Mouse (Mus musculus) urinary bladder, postnatal 36 days (tissue): ENCODE results near the gene Esyt2.

Experiments
- DNase-seq, 2 experiments: peaks; one replicate each; pipeline ENCODE4 v3.0.0; 2022; ENCODE audit warnings: low spot score in 2 of 2, mixed read lengths in 1 of 2

Esyt2 gene

DNA sequence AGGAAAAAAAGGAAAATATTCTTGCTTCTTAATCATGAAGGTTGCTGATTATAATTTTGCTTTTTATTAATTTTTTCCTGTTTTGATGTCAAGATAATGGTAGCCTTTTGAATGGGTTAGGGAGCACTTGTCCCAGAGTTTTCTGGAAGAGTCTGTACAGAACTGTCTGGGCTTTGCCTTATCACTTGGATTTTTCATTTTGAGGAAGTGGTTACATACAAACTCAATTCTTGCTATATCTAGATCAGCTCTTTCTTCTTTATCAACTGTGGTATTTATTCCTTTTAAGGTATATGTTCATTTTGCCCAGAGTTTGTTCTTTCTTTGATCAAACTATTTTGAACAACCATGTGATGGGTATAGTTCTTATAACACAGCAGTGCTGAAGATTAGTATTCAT is 81.1 kb downstream of the Esyt2 start:
- DNase-seq, result no peak

GRCm38 (mm10) chr12:116366900-116367299 is 85.9 kb downstream of the Esyt2 start:
- no peak for DNase-seq

- no peak for DNase-seq
These were observed 86.3 kb downstream of the Esyt2 start for GRCm38 (mm10) chr12:116367346-116367745.

- no peak for DNase-seq
These were observed 87.9 kb downstream of the Esyt2 start for GRCm38 (mm10) chr12:116368857-116369256.

DNA sequence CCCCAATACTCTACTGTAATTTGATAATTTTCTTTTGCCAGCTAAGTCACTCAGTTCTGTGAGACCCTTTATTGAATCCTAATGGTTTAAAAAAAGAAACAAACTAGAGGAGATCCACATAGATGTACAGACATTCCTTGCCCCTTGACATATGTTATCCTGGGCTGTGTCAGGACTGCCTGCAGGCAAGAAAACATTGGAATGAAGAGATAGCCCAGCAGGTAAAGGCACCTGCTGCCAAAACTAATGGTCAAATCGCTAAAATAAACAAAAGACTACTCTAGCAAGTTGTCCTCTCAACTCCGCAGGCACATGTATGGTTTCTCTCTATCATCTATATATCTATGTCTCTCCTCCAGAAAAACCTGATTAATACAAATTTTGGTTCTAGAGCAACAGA is 102.1 kb downstream of the Esyt2 start:
- DNase-seq, result no peak

- no peak for DNase-seq
These were observed 103.0 kb downstream of the Esyt2 start for GRCm38 (mm10) chr12:116383995-116384394.

DNA sequence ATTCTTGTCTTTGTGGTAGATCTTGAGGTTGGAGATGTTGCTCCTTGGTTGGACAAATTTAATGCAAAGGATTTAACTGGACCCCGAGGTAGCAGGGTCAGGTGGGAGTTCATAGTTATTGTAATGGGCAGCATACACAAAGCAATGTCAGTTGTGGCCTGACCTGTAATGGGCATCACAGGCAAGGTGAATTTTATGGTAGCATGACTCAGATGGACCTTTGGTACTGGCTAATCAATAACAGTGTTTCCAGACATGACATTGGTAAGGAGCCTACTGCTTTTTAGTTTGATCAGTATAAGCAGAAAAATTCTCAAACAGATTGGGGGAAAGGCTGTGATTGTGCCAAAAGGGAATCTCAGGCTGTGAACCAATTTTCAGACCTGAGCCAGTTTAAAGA is 105.8 kb downstream of the Esyt2 start:
- DNase-seq, result no peak

GRCm38 (mm10) chr12:116389868-116390267 is 108.9 kb downstream of the Esyt2 start:
- DNase-seq, result no peak

GRCm38 (mm10) chr12:116394327-116394726 is 113.3 kb downstream of the Esyt2 start:
- no peak for DNase-seq

DNA sequence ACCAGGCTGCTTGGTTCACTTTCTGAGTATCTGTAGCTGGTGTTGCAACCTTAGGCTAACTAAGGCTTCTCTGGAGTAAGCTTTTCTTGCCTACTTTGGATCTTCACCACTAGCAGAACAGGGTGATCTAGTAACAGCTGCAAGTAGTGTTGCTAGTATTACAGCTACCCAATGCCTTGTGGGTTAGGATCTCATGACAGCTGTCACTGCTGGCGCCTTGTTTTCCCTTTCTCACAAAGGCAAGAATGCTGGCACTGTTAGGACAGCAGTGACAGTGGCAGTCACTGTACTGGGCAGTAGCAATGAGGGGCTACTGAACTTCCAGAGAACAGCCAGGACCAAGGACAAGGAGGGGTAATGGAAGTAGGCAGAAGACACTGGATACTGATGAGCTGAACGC is 114.3 kb downstream of the Esyt2 start:
- no peak for DNase-seq

DNA sequence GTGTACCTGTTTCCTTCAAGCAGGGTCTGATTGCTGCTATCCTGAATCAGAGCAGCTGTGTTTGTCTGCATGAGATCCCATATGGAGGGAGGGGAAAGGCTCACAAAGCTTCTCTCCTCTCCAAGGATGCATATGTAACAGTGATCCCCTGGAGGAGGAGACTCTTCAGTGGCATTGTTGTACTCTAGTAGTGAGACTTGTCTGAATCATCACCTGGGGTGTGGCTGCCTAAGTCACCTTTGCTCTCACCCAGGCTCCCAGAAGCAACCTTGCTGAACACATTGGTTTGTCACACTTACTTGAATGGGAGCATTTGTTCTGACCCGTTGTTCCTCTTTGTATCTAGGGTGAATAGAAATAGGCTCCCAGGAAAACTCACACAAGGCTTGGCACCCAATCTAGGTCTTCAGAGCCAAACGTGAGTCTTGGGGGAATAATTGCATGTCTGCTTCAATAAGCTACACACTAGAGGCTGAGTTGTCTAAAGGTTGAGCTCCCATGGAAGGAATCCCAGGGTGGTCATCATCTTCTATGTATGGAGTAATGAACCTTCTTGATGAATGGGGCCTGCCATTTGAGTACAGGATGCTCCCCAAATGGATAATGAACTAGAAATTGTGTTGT is 115.2 kb downstream of the Esyt2 start:
- DNase-seq, result peak in 1 of 2 experiments; percentile 21

GRCm38 (mm10) chr12:116404012-116404679 is 123.2 kb downstream of the Esyt2 start:
- no peak for DNase-seq

DNA sequence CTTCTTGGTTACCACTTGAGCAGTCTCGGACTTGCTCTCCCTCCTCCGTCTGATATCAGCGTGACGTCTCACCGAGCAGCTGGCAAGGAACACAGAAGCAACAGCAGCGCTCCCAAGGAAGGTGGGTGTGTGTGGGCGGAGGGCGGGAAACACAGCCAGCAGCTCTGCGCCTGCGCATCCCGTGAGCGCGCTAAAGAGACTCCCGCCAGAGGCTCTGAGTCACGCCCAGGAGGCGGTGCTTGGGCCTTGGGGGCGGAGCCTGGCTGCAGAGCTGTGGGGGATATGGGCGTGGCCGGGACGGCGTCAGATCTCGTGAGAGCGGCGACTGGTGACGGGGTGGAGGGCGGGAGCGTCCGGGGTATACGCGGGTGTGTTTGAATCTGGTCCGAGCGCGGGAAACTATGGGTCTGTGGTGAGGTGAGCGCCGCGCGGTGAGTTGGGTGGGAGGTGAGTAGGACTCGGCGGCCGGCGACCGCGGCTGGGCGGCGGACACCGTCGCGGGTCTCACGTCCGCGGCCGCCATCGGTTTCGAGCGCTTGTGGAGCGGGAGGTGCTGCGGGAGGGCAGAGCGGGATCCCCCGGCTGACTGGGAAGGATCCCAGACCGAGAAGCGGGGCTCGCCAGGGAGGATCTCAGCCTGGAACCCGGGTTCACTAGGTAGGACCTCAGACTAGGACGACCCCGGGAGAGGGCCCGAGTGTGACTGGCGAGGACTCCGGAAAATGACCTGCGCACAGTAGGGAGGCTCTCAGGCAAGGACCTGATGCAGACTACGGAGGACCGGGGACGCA is 124.2 kb downstream of the Esyt2 start, which contains the start of gene Ncapg2:
TSS of gene Ncapg2 (plus strand) at position 358 of the 791 bp plus-strand sequence.
- DNase-seq, result peak; percentile 97 to 99

DNA sequence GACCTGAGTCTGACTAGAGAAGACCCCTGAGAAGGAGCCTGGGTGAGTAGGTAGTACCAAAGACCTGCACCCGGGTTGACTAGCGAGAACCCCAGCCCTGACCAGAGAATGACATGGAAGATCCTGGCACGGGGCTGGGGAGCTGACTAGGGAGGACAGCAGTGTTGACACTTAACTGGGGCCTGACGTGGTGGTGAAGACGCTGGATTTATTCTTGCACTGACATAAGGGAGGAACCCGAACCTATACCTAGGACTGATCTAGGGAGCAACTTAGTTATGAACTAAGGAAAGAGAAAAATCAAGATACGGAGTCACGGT is 124.8 kb downstream of the Esyt2 start:
- no peak for DNase-seq

- no peak for DNase-seq
These were observed 126.9 kb downstream of the Esyt2 start for GRCm38 (mm10) chr12:116407883-116408282.

GRCm38 (mm10) chr12:116414941-116415340 is 133.9 kb downstream of the Esyt2 start:
- no peak for DNase-seq

DNA sequence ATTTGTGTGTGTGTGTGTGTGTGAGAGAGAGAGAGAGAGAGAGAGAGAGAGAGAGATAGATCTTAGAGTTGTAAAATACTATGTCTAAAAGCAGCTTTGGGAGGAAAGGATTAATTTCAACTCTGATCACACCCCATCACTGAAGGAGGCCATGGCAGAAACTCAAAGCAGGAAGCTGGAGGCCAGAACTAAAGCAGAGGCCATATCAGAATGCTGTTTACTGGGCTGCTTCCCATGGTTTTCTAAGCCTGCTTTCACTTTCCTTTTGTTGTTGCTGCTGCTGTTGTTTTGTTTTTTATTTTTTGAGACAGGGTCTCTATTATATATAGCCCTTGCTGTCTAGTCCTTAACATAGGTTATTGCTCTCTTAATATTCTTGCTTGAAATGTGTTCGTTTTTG is 135.5 kb downstream of the Esyt2 start:
- DNase-seq, result no peak

GRCm38 (mm10) chr12:116421656-116422055 is 140.7 kb downstream of the Esyt2 start:
- no peak for DNase-seq

DNA sequence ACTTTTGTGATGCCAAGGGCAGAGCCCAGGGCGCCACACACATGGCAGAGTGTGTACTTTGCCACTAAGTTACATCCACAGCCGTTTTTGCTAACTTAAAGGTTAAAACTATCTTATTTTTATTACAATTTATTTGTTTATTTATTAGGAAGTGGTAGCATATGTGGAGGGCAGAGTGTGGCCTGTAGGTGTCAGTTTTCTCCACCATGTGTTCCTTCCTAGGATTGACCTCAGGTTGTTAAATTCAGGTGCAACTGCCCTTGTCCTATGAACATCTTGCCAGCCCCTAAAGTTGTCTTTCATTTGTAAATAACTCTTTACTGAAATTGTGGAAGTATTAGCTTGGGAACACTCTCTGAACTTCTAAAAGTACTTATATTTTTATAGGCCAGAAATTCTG is 144.4 kb downstream of the Esyt2 start:
- no peak for DNase-seq

DNA sequence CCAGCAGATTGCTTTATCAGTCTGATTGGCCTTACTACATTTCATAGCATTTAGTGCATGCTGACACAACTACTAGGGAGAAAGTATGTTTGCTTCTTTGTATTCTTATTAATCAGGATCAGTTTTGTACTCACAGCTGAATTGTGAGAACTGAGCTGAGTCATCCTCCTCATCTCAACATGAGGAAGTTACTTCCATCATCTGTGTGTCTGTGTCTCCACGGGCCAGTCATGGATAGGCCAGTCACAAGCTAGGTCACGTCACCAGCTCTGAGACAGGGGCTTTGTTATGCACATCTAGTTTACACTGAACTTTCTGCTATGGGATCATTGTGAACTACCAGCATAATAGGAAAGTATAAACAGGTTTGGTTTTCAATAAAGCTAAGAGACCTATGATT is 152.7 kb downstream of the Esyt2 start:
- DNase-seq, result no peak

GRCm38 (mm10) chr12:116435232-116435631 is 154.2 kb downstream of the Esyt2 start:
- no peak for DNase-seq

- DNase-seq, result no peak
These were observed 155.1 kb downstream of the Esyt2 start for GRCm38 (mm10) chr12:116436125-116436524.

DNA sequence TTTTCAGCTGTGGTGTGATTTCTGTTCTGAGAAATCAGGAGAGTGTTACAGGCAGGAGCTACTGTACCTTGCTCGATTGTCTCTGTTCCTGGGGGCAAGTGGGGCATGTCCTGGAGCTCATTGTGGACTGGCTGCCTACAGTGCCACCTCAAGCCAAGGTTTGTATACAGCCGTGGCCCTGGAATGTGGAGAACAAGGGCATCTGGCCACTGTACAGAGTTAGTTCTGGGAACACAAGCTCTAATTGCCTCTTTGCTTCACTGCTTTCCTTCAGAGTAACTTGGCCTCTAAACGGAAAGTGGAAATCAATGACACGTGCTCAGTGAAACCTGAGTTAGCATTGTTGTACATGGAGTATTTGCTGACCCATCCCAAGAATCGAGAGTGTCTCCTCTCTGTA is 157.6 kb downstream of the Esyt2 start:
- DNase-seq, result no peak
